In genomic region chr7:29301127-29301566, GRCm38 (mm10) we compare ENCODE assay signal across 8 mouse cellular contexts. TPM values are rescaled to one million over a fixed set of nuclear protein-coding genes. Genes with fewer than 3 reads are reported as not detected.
DNase-seq lines count a peak whose midpoint lies in the region; ATAC-seq and TF ChIP-seq lines count a peak whose summit lies in the region.

No protein-coding gene starts in this region.

- ATAC-seq in liver, embryonic 11.5 days (replicated peaks; ENCODE audit: low FRiP score): no peak
- ATAC-seq in embryonic facial prominence, embryonic 11.5 days (replicated peaks; ENCODE audit: insufficient number of reproducible peaks, low FRiP score, low TSS enrichment, low read depth): no peak

- no peak overlapping the region for H3K9ac ChIP-seq in liver, adult 2 months (ENCODE audit: low read depth, low read length)
- H3K9ac ChIP-seq in liver, embryonic 11.5 days (ENCODE audit: low read depth, low read length): no peak overlapping the region
- no peak overlapping the region for H3K9ac ChIP-seq in embryonic facial prominence, embryonic 11.5 days (replicated peaks; ENCODE audit: low read length)

- TF ChIP-seq CTCF in liver, adult 2 months (IDR thresholded peaks at IDR 0.05; ENCODE audit: low read depth, low read length): peak; percentile 76

- H3K27me3 ChIP-seq in liver, adult 2 months (ENCODE audit: control insufficient read depth, insufficient read depth, low read length): peaks cover 16% of the 10 kb centered on the region
- peaks cover 40% of the 10 kb centered on the region for H3K27me3 ChIP-seq in liver, embryonic 11.5 days (replicated peaks; ENCODE audit: control insufficient read depth, insufficient read depth, low read length)
- H3K27me3 ChIP-seq in embryonic facial prominence, embryonic 11.5 days (ENCODE audit: control insufficient read depth, insufficient read depth, low read length): 0 out of 2 replicates have a peak, but pooled peaks cover 2% of the 10 kb centered on the region
- peaks cover 16% of the 10 kb centered on the region for H3K27me3 ChIP-seq in limb, embryonic 10.5 days (ENCODE audit: low read depth, poor library complexity, severe bottlenecking)

- WGBS in liver, adult 2 months: 8% methylated on average over 7 of the region's 7 CpGs
- 4% methylated on average over 7 of the region's 7 CpGs for WGBS in liver, embryonic 11.5 days
- 2% methylated on average over 7 of the region's 7 CpGs for WGBS in embryonic facial prominence, embryonic 11.5 days
- 2% methylated on average over 7 of the region's 7 CpGs for WGBS in limb, embryonic 10.5 days

- no peaks in the 10 kb centered on the region for H3K36me3 ChIP-seq in liver, adult 2 months (ENCODE audit: control insufficient read depth, insufficient read depth, low read length)
- no peaks in the 10 kb centered on the region for H3K36me3 ChIP-seq in liver, embryonic 11.5 days (ENCODE audit: control insufficient read depth, insufficient read depth, low read length)
- no peaks in the 10 kb centered on the region for H3K36me3 ChIP-seq in embryonic facial prominence, embryonic 11.5 days (replicated peaks; ENCODE audit: control insufficient read depth, insufficient read depth, low read depth, low read length)
- no peaks in the 10 kb centered on the region for H3K36me3 ChIP-seq in limb, embryonic 10.5 days

- no peaks in the 10 kb centered on the region for H3K79me2 ChIP-seq in liver, adult 2 months (ENCODE audit: control insufficient read depth, insufficient read depth, low read length)

- intact Hi-C loops in heart, postnatal 14 days (cut with DNase I): loop anchor here (5.0 kb wide), 2 partner anchors 249 to 314 kb away; no protein-coding TSS in a partner anchor

- H3K9me3 ChIP-seq in liver, embryonic 11.5 days (ENCODE audit: control insufficient read depth, low read length): no peaks in the 10 kb centered on the region
- H3K9me3 ChIP-seq in embryonic facial prominence, embryonic 11.5 days (replicated peaks; ENCODE audit: control insufficient read depth, low read length): no peaks in the 10 kb centered on the region
- no peaks in the 10 kb centered on the region for H3K9me3 ChIP-seq in limb, embryonic 10.5 days (replicated peaks)

- DNase-seq in liver, adult 2 months (ENCODE audit: extremely low read depth, low read depth, low spot score): peak; percentile 37
- no peak for DNase-seq in liver, embryonic 11.5 days (ENCODE audit: low spot score)
- peak; percentile 52 for DNase-seq in adrenal gland, adult 2 months
- peak; percentile 91 for DNase-seq in embryonic facial prominence, embryonic 11.5 days (ENCODE audit: low spot score)
- peak; percentile 72 to 88 for DNase-seq in heart, postnatal 14 days
- peak; percentile 85 for DNase-seq in limb, embryonic 10.5 days (ENCODE audit: low spot score)
- DNase-seq in naive thymus-derived CD4-positive, alpha-beta T cell, adult 2 months (ENCODE audit: low read depth): peak; percentile 77
- DNase-seq in thymus, postnatal 36 days: peak; percentile 66 to 73

- no peak for TF ChIP-seq POLR2A in liver, adult 2 months (IDR thresholded peaks at IDR 0.05; ENCODE audit: extremely low read depth, insufficient read depth, low read length)

- H3K4me1 ChIP-seq in liver, adult 2 months (ENCODE audit: control insufficient read depth, insufficient read depth, low read length): no peaks in the 10 kb centered on the region
- H3K4me1 ChIP-seq in liver, embryonic 11.5 days (replicated peaks; ENCODE audit: control insufficient read depth, insufficient read depth, low read length): peaks cover 11% of the 10 kb centered on the region
- peaks cover 8% of the 10 kb centered on the region for H3K4me1 ChIP-seq in embryonic facial prominence, embryonic 11.5 days (ENCODE audit: control insufficient read depth, insufficient read depth, low read length)
- peaks cover 26% of the 10 kb centered on the region for H3K4me1 ChIP-seq in limb, embryonic 10.5 days

- no peak overlapping the region for H3K4me2 ChIP-seq in liver, embryonic 11.5 days
- H3K4me2 ChIP-seq in embryonic facial prominence, embryonic 11.5 days (ENCODE audit: low read depth, low read length): no peak overlapping the region

- H3K4me3 ChIP-seq in liver, adult 2 months (ENCODE audit: insufficient read depth, low read depth, low read length): no peak overlapping the region
- H3K4me3 ChIP-seq in liver, embryonic 11.5 days (ENCODE audit: low read depth, low read length): no peak overlapping the region
- no peak overlapping the region for H3K4me3 ChIP-seq in embryonic facial prominence, embryonic 11.5 days (ENCODE audit: low read depth, low read length)
- peak overlapping the region; percentile 30 for H3K4me3 ChIP-seq in limb, embryonic 10.5 days

- H3K27ac ChIP-seq in liver, adult 2 months (replicated peaks; ENCODE audit: insufficient read depth, low read depth, low read length): no peak overlapping the region
- no peak overlapping the region for H3K27ac ChIP-seq in liver, embryonic 11.5 days (ENCODE audit: low read depth, low read length)
- no peak overlapping the region for H3K27ac ChIP-seq in embryonic facial prominence, embryonic 11.5 days (replicated peaks; ENCODE audit: low read depth, low read length)
- H3K27ac ChIP-seq in limb, embryonic 10.5 days: peak overlapping the region; percentile 76

RNA-seq across cellular contexts. Expression of gene Dpf1, which starts 2.6 kb away (rescaled TPM):
- 0.13 TPM in 1 of 2 replicates, not detected in the other for total RNA-seq in liver, adult 2 months (2014; rRNA removed)
- 0.05 and 0.28 TPM in 2 replicates for polyA plus RNA-seq in liver, adult 2 months (2012; rRNA removed)
- polyA plus RNA-seq in liver, embryonic 11.5 days (2014; fragmentation: Nextera tagmentation; extraction: Ambion mirVana): 6.1 and 7.5 TPM in 2 replicates
- total RNA-seq in adrenal gland, adult 2 months (2021): 1 to 10 TPM; 1.5 to 3.3 TPM
- polyA plus RNA-seq in adrenal gland, adult 2 months (2012; rRNA removed): 2.9 and 3.1 TPM in 2 replicates
- 19.8 and 27.9 TPM in 2 replicates for polyA plus RNA-seq in embryonic facial prominence, embryonic 11.5 days (2014; fragmentation: Nextera tagmentation; extraction: Ambion mirVana)
- 1 to 10 TPM in 1 of 2 experiments, under 1 TPM in 1; 0.19 to 1.2 TPM for total RNA-seq in heart, postnatal 14 days (2021)
- polyA plus RNA-seq in limb, embryonic 10.5 days (2016; fragmentation: Nextera tagmentation; extraction: Ambion mirVana): 24.0 and 32.9 TPM in 2 replicates

RNA-seq across cellular contexts. Expression of gene Ppp1r14a, which starts 12.0 kb away (rescaled TPM):
- 1.0 and 1.7 TPM in 2 replicates for total RNA-seq in liver, adult 2 months (2014; rRNA removed)
- polyA plus RNA-seq in liver, adult 2 months (2012; rRNA removed): 5.0 and 11.3 TPM in 2 replicates
- 6.0 and 6.9 TPM in 2 replicates for polyA plus RNA-seq in liver, embryonic 11.5 days (2014; fragmentation: Nextera tagmentation; extraction: Ambion mirVana)
- total RNA-seq in adrenal gland, adult 2 months (2021): 1 to 10 TPM; 5.5 to 9.8 TPM
- 9.2 and 12.1 TPM in 2 replicates for polyA plus RNA-seq in adrenal gland, adult 2 months (2012; rRNA removed)
- polyA plus RNA-seq in embryonic facial prominence, embryonic 11.5 days (2014; fragmentation: Nextera tagmentation; extraction: Ambion mirVana): 18.0 and 21.0 TPM in 2 replicates
- total RNA-seq in heart, postnatal 14 days (2021): 10 to 100 TPM; 13.2 to 15.4 TPM
- 5.4 and 6.1 TPM in 2 replicates for polyA plus RNA-seq in limb, embryonic 10.5 days (2016; fragmentation: Nextera tagmentation; extraction: Ambion mirVana)

RNA-seq across cellular contexts. Expression of gene Spint2, which starts 19.4 kb away (rescaled TPM):
- 24.8 and 28.9 TPM in 2 replicates for total RNA-seq in liver, adult 2 months (2014; rRNA removed)
- polyA plus RNA-seq in liver, adult 2 months (2012; rRNA removed): 120 and 133 TPM in 2 replicates
- polyA plus RNA-seq in liver, embryonic 11.5 days (2014; fragmentation: Nextera tagmentation; extraction: Ambion mirVana): 51.6 and 53.7 TPM in 2 replicates
- total RNA-seq in adrenal gland, adult 2 months (2021): 10 to 100 TPM; 44.3 to 53.9 TPM
- polyA plus RNA-seq in adrenal gland, adult 2 months (2012; rRNA removed): 61.1 and 90.2 TPM in 2 replicates
- polyA plus RNA-seq in embryonic facial prominence, embryonic 11.5 days (2014; fragmentation: Nextera tagmentation; extraction: Ambion mirVana): 71.4 and 84.5 TPM in 2 replicates
- 10 to 100 TPM; 39.2 to 42.9 TPM for total RNA-seq in heart, postnatal 14 days (2021)
- polyA plus RNA-seq in limb, embryonic 10.5 days (2016; fragmentation: Nextera tagmentation; extraction: Ambion mirVana): 58.8 and 71.8 TPM in 2 replicates

RNA-seq across cellular contexts. Expression of gene 2200002D01Rik, which starts 52.9 kb away (rescaled TPM):
- 2.3 and 6.9 TPM in 2 replicates for total RNA-seq in liver, adult 2 months (2014; rRNA removed)
- 5.2 and 7.4 TPM in 2 replicates for polyA plus RNA-seq in liver, adult 2 months (2012; rRNA removed)
- polyA plus RNA-seq in liver, embryonic 11.5 days (2014; fragmentation: Nextera tagmentation; extraction: Ambion mirVana): 3.2 and 4.4 TPM in 2 replicates
- total RNA-seq in adrenal gland, adult 2 months (2021): 1 to 10 TPM; 2.3 to 4.2 TPM
- polyA plus RNA-seq in adrenal gland, adult 2 months (2012; rRNA removed): 2.5 TPM in 2 replicates
- polyA plus RNA-seq in embryonic facial prominence, embryonic 11.5 days (2014; fragmentation: Nextera tagmentation; extraction: Ambion mirVana): 1.5 and 2.6 TPM in 2 replicates
- 1 to 10 TPM; 2.0 to 2.2 TPM for total RNA-seq in heart, postnatal 14 days (2021)
- polyA plus RNA-seq in limb, embryonic 10.5 days (2016; fragmentation: Nextera tagmentation; extraction: Ambion mirVana): 2.6 and 3.4 TPM in 2 replicates
